Mouse (Mus musculus) liver, embryonic 14.5 days (tissue): ENCODE measurements at regions not wholly inside any gene's neighbourhood (a gene's known extent, or its start where the extent isn't known, plus 50 kb on each side); places are given as distances from the start of the nearest gene placed in this dataset.

Experiments used
- CTCF ChIP-seq: IDR thresholded peaks from 2 replicates; pipeline ENCODE4 v1.5.1; 2016; ENCODE audit warnings: antibody characterized with exemption, low read depth, control low read depth
- EP300 ChIP-seq: IDR thresholded peaks from 2 replicates; pipeline ENCODE4 v1.6.1; 2016; ENCODE audit warnings: antibody characterized with exemption, low read depth

- TF ChIP-seq CTCF (no peak), EP300 (no peak)
Observed at GRCm38 (mm10) chr9:46819376-46819775, 179.2 kb upstream of the Gm4791 start.
